In the genomic region with DNA sequence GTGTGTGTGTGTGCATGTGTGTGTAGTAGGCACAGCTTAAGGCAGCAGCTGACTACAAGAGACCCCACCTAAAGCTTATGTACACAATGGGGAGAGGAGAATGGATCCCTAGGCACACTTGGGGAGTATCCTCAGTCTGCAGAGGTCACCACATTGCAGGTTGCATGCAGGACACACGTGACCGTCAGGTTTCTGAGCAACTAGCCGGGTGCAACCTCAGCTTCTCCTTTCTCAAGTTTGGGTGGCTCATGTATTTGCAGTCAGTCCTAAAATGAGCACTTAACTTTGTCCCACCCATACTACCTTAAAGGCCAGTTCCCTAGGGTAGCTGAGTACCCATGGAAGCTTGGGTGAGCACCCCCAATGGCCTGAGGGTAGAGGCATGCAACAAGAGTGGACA, we compare ENCODE assay signal across 24 mouse cellular contexts.
DNase-seq lines count a peak whose midpoint lies in the region; ATAC-seq lines count a peak whose summit lies in the region.
"Had no signal": no experiment of that assay in that cellular context is flagged by ENCODE, and none has a peak within 500 bp of the region (broad histone marks: within the 10 kb centered on the region; RNA-seq: fewer than 3 reads in every experiment).

No protein-coding gene starts in this region.

- H3K4me1 ChIP-seq in midbrain, embryonic 16.5 days (ENCODE audit: control insufficient read depth, insufficient read depth, low read length): no peaks in the 10 kb centered on the region
- H3K4me1 ChIP-seq: forebrain, embryonic 15.5 days had no signal

- WGBS in macrophage (ENCODE audit: missing documents): 27% methylated on average over 3 of the region's 3 CpGs
- 90% methylated on average over 3 of the region's 3 CpGs for WGBS in midbrain, embryonic 16.5 days

- peak; percentile 8 for DNase-seq in brain, adult 2 months (ENCODE audit: low read depth, low spot score)
- no peak for DNase-seq in heart, adult 8-10 months (ENCODE audit: low spot score)
- DNase-seq: adrenal gland, adult 2 months; adrenal gland, postnatal 14 days; cerebellum, adult 11-12 months; cerebellum, adult 8-10 months; cerebellum, postnatal 14 days; gastrocnemius, postnatal 25 days; heart, adult 11 months; heart, postnatal 10 days; heart, postnatal 36 days had no signal

- no peaks in the 10 kb centered on the region for H3K27me3 ChIP-seq in midbrain, embryonic 16.5 days (ENCODE audit: control insufficient read depth, insufficient read depth, low read depth, low read length)
- H3K27me3 ChIP-seq: embryonic facial prominence, embryonic 12.5 days; embryonic facial prominence, embryonic 15.5 days; forebrain, embryonic 15.5 days; heart, embryonic 12.5 days; heart, embryonic 15.5 days had no signal

- no peaks in the 10 kb centered on the region for H3K79me2 ChIP-seq in macrophage (ENCODE audit: inconsistent target)

- H3K9me3 ChIP-seq in midbrain, embryonic 16.5 days (replicated peaks; ENCODE audit: control insufficient read depth, low read length, poor library complexity, severe bottlenecking): peaks cover 4% of the 10 kb centered on the region
- H3K9me3 ChIP-seq: embryonic facial prominence, embryonic 12.5 days; embryonic facial prominence, embryonic 15.5 days; forebrain, embryonic 15.5 days; heart, embryonic 12.5 days; heart, embryonic 15.5 days had no signal

- H3K4me2 ChIP-seq in midbrain, embryonic 16.5 days (ENCODE audit: low read length): no peak overlapping the region
- H3K4me2 ChIP-seq: embryonic facial prominence, embryonic 12.5 days; embryonic facial prominence, embryonic 15.5 days; forebrain, embryonic 15.5 days; heart, embryonic 12.5 days; heart, embryonic 15.5 days; hindbrain, embryonic 14.5 days had no signal

- no peak overlapping the region for H3K9ac ChIP-seq in midbrain, embryonic 16.5 days (ENCODE audit: low read depth, low read length)
- H3K9ac ChIP-seq: embryonic facial prominence, embryonic 12.5 days; embryonic facial prominence, embryonic 15.5 days; forebrain, embryonic 15.5 days; heart, embryonic 12.5 days; heart, embryonic 15.5 days; hindbrain, embryonic 14.5 days had no signal

- ATAC-seq in common myeloid progenitor, adult 5-6 weeks (replicated peaks; ENCODE audit: low read depth, poor library complexity, severe bottlenecking): peak; percentile 59
- peak; percentile 45 for ATAC-seq in monocyte, adult 5-6 weeks (replicated peaks; ENCODE audit: insufficient number of reproducible peaks, low FRiP score, low TSS enrichment, poor library complexity, severe bottlenecking)
- ATAC-seq in midbrain, embryonic 16.5 days: no peak
- ATAC-seq: CD4-positive, CD25-positive, alpha-beta regulatory T cell, adult 4 months; forebrain, embryonic 15.5 days; hindbrain, postnatal 0 days; inflammation-experienced regulatory T-cells, adult 6 months had no signal

- no peaks in the 10 kb centered on the region for H3K36me3 ChIP-seq in macrophage (ENCODE audit: inconsistent target)
- no peaks in the 10 kb centered on the region for H3K36me3 ChIP-seq in midbrain, embryonic 16.5 days (ENCODE audit: control insufficient read depth, insufficient read depth, low read length)
- H3K36me3 ChIP-seq: embryonic facial prominence, embryonic 12.5 days; embryonic facial prominence, embryonic 15.5 days; forebrain, embryonic 15.5 days; heart, embryonic 12.5 days; heart, embryonic 15.5 days had no signal

- peak overlapping the region; percentile 84 for H3K27ac ChIP-seq in macrophage
- H3K27ac ChIP-seq in midbrain, embryonic 16.5 days (ENCODE audit: low read length): no peak overlapping the region
- H3K27ac ChIP-seq: embryonic facial prominence, embryonic 12.5 days; embryonic facial prominence, embryonic 15.5 days; forebrain, embryonic 15.5 days; heart, embryonic 15.5 days; hindbrain, embryonic 14.5 days; hindbrain, postnatal 0 days had no signal

- no peak overlapping the region for H3K4me3 ChIP-seq in macrophage (ENCODE audit: inconsistent target)
- no peak overlapping the region for H3K4me3 ChIP-seq in midbrain, embryonic 16.5 days (ENCODE audit: low read depth, low read length)
- H3K4me3 ChIP-seq: embryonic facial prominence, embryonic 12.5 days; embryonic facial prominence, embryonic 15.5 days; forebrain, embryonic 15.5 days; heart, embryonic 12.5 days; heart, embryonic 15.5 days had no signal
